Mouse (Mus musculus): ENCODE measurements around the gene Ppcs. TPM values are rescaled to one million over a fixed set of nuclear protein-coding genes. Genes with fewer than 3 reads are reported as not detected.

Gene Ppcs
- polyA plus RNA-seq (2012): 0.11 and 0.17 TPM in 2 replicates

DNA sequence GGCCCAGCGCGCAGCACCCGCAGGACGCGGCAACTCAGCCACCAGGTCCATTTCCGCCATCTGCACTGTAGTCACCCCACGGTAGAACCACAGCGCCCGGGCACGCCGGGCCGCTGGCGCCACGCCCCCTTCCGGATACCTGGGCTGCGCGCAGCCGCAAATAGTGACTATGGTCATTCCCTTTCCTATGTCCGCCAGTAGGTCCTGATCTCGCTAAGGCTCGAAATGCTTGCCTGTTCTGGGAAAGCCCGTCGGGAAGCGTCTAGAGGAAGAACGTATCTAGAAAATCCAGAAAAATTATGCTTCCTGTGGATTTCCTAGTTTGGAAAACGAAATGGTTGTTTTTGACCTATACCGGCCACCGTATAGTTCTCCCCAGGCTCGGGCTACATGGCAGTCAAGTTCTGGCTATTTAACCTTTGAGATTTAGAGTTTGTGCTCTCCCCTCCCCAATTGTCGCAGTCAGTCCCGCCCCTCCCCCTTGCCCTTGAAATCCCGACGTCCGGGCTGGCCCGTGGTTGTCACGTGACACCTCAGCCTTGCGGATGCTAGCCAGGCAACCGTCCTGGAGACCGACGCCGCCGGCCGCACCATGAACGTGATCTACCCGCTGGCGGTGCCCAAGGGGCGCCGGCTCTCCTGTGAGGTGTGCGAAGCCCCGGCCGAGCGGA, at the start of gene Ppcs, which contains the start of gene Zmynd12:
Gene Ppcs, minus strand, starts transcription at position 127 of the 671 bp plus-strand sequence.
Gene Zmynd12, plus strand, starts transcription at position 521 of the 671 bp plus-strand sequence.
- Histone ChIP-seq H3K4me3 (replicated peaks) (peak within 1 kb of the TSS; percentile 68), H3K9me3 (ENCODE audit: control insufficient read depth, low read length) (no peaks in the 10 kb centered on the region), H3K27me3 (ENCODE audit: control insufficient read depth) (no peaks in the 10 kb centered on the region), H3K4me1 (ENCODE audit: control insufficient read depth) (peaks cover 69% of the 10 kb centered on the region), H3K36me3 (ENCODE audit: control insufficient read depth) (no peaks in the 10 kb centered on the region)
- TF ChIP-seq TAL1 (IDR thresholded peaks at IDR 0.05; ENCODE audit: low read length): no peak
- no peak for TF ChIP-seq GATA1 (IDR thresholded peaks at IDR 0.05; ENCODE audit: low read length)

DNA sequence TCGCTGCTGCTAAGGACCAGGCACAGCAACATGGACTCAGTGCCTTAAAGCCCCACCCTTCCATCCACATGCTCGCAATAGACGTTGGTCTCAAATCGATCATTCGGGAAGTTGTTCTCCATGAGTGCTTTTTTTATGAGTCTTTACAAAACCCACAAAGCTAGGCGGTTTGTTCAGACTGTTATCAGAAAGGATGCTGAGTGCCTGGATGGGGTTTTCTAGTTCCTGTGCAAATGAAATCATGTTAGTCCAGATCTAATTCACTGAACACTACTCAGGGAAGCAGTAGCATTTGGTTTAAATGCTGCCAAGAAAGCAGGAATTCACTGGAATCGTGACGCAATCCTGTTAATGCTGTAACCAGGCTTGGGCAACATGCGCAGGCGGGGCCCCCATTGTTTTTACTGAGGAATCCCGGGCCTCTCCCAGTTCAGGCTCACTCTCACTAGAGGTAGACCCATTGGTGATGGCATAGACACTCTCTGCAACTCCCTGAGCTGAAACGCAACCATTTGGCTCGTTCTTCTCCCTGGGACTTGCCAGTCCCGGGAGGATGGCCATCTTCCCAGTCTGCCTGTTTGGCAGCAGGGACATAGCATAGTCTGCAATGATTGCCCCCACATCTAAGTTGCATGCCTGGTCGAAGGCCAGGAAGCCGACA, 45.6 kb upstream of the Ppcs start:
- Histone ChIP-seq H3K9me3 (ENCODE audit: control insufficient read depth, low read length) (no peaks in the 10 kb centered on the region), H3K4me1 (ENCODE audit: control insufficient read depth) (no peaks in the 10 kb centered on the region), H3K4me3 (replicated peaks) (no peak overlapping the region), H3K36me3 (ENCODE audit: control insufficient read depth) (no peaks in the 10 kb centered on the region), H3K27me3 (ENCODE audit: control insufficient read depth) (no peaks in the 10 kb centered on the region)
- TF ChIP-seq TAL1 (IDR thresholded peaks at IDR 0.05; ENCODE audit: low read length) (no peak), GATA1 (IDR thresholded peaks at IDR 0.05; ENCODE audit: low read length) (no peak)

DNA sequence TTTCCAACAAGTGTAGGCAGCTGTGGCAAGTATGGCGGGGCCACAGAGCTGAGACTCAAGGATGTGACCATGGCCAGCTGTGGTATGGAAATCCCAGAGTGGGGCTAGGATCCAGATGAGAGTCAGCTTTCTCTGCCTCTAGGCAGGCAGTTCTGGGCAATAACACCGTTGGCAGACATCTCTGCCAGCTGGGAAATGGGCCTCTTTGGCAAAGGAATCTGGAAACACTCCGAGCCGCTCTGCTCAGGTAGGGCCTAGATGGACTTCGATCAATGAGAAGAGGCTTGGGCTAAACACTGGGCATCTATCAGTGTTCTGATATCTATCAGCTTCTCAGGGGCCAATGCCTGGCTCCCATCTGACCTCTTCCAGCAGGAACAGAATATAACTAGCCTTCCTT, 43.6 kb upstream of the Ppcs start:
- Histone ChIP-seq H3K4me3 (replicated peaks) (no peak overlapping the region), H3K27me3 (ENCODE audit: control insufficient read depth) (no peaks in the 10 kb centered on the region; the same call in 1 of the 2 replicates), H3K9me3 (ENCODE audit: control insufficient read depth, low read length) (no peaks in the 10 kb centered on the region)

DNA sequence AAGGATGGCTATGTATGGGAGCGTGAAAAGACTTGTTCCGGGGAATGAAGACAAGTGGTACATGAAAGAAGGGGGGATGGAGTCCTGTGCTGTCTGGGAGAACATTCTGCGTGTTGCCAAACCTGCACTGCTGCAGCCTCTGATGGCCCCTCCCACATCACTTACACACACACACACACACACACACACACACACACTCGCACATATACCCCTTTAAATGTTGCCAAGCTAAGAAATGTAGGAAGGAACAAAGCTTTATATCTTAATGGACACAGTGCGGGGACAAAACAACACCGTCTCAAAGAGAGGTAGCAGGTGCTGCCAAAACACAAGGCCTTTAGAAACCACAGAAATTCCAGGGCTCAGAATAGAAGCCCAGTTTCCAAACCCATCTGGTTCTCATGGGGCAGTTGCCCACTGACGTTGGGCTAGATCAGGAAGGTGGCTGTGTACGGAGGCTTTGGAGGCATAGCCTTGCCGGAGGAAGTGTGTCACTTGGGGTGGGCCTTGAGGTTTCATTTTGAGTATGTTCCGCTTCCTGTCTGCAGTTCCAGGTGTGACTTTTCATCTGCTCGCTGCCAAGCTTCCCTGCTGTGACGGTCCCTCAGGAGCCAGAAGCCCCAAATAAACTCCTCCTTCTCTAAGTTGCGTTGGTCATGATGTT, 41.7 kb upstream of the Ppcs start:
- Histone ChIP-seq H3K9me3 (ENCODE audit: control insufficient read depth, low read length) (no peaks in the 10 kb centered on the region), H3K27me3 (ENCODE audit: control insufficient read depth) (no peaks in the 10 kb centered on the region; the same call in 1 of the 2 replicates), H3K4me1 (ENCODE audit: control insufficient read depth) (no peaks in the 10 kb centered on the region), H3K4me3 (replicated peaks) (no peak overlapping the region), H3K36me3 (ENCODE audit: control insufficient read depth) (no peaks in the 10 kb centered on the region)
- TF ChIP-seq TAL1 (IDR thresholded peaks at IDR 0.05; ENCODE audit: low read length) (no peak), GATA1 (IDR thresholded peaks at IDR 0.05; ENCODE audit: low read length) (no peak)

More for the DNA sequence above, 43.6 kb upstream of the Ppcs start:
- no peaks in the 10 kb centered on the region for H3K4me1 ChIP-seq (ENCODE audit: control insufficient read depth)
- H3K36me3 ChIP-seq (ENCODE audit: control insufficient read depth): no peaks in the 10 kb centered on the region
- no peak for TF ChIP-seq TAL1 (IDR thresholded peaks at IDR 0.05; ENCODE audit: low read length)

DNA sequence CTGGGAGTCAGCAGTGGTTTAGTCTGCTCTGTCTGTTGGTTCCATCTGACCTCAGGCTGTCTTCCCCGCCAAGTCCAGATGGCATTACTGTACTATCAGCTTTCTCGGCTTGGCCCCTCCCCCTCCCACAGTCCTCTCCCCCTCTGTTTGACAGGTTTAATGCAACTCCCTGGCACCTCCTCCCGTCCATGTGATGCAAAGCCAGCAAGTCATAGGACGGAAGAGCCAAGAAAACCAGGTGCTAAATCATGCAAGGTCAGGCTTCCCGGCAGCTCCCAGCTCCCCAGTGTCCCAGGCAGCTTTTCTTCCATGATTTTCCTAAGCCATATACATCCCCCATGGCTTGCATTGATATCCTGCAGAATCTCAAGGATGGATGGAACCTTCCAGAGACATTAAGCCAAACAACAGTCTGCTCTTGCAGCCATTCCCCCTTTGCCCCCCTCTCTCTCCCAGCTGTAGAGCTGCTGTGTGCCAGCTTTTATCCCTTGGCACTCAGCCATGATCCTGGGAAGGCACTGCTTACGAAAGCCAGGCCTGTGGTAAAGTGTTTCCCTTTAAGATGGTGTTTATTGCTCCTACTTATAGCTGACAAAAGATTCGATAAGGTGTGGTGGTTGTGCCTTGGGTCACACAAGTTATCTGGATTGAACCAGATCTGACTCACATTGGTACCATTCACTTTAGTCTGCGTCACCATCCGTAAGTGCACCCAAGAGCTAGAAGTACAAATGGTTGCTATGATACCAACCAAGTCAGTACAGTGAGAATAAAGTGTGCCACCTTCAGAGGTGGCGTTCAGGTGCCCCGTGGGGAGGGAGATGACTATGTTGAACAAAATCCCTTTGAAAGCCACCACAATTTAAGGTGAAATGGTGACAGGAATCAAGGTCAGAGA, 40.9 kb upstream of the Ppcs start:
- Histone ChIP-seq H3K4me3 (replicated peaks) (no peak overlapping the region), H3K4me1 (ENCODE audit: control insufficient read depth) (no peaks in the 10 kb centered on the region), H3K27me3 (ENCODE audit: control insufficient read depth) (no peaks in the 10 kb centered on the region; the same call in 1 of the 2 replicates), H3K36me3 (ENCODE audit: control insufficient read depth) (no peaks in the 10 kb centered on the region), H3K9me3 (ENCODE audit: control insufficient read depth, low read length) (no peaks in the 10 kb centered on the region)
- TF ChIP-seq GATA1 (IDR thresholded peaks at IDR 0.05; ENCODE audit: low read length) (no peak), TAL1 (IDR thresholded peaks at IDR 0.05; ENCODE audit: low read length) (no peak)

DNA sequence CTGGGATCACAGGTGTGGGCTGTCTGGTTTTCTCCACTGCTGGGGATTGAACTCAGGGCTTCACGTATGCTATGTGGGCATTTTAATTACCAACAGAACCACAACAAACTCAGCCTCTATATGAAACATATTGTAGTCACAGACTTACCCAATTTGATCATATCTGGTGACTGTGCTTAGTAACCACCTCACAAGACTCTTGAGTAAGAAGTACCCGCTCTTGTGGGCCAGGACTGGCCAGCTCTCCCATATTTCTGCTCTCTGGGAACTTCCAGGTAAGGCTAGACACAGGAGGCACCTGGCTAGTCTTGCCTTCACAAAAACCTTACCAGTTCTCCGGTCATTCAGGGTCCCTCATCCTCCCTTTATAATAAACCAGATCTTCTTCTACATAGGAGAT, 40.2 kb upstream of the Ppcs start:
- no peaks in the 10 kb centered on the region for H3K9me3 ChIP-seq (ENCODE audit: control insufficient read depth, low read length)
- no peaks in the 10 kb centered on the region for H3K36me3 ChIP-seq (ENCODE audit: control insufficient read depth)
- H3K27me3 ChIP-seq (ENCODE audit: control insufficient read depth): no peaks in the 10 kb centered on the region; the same call in 1 of the 2 replicates
- H3K4me3 ChIP-seq (replicated peaks): no peak overlapping the region
- no peaks in the 10 kb centered on the region for H3K4me1 ChIP-seq (ENCODE audit: control insufficient read depth)
- TF ChIP-seq GATA1 (IDR thresholded peaks at IDR 0.05; ENCODE audit: low read length) (no peak), TAL1 (IDR thresholded peaks at IDR 0.05; ENCODE audit: low read length) (no peak)

DNA sequence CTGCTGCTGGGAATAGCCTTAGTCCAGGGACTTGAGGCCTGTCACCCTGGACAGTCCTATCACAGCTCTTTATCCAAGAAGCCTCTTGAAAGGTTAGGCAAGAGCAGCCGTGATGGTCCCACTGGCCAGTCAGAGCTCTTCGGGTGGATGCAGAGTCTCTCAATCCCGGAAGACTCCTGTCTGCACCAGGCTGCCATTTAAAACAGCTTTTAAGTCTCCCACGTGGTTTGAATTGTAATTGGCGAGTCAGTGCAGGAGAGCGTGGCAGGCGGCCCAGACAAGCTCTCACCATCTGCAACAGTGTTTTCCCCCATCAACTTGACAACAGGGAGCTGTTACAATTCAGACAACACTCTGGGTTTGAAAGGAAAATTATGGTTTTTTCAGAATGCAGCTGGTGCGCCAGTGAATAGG, 38.5 kb upstream of the Ppcs start:
- TF ChIP-seq TAL1 (IDR thresholded peaks at IDR 0.05; ENCODE audit: low read length): no peak
- TF ChIP-seq GATA1 (IDR thresholded peaks at IDR 0.05; ENCODE audit: low read length): no peak
- Histone ChIP-seq H3K4me3 (replicated peaks) (no peak overlapping the region), H3K9me3 (ENCODE audit: control insufficient read depth, low read length) (no peaks in the 10 kb centered on the region), H3K27me3 (ENCODE audit: control insufficient read depth) (no peaks in the 10 kb centered on the region; the same call in 1 of the 2 replicates), H3K4me1 (ENCODE audit: control insufficient read depth) (no peaks in the 10 kb centered on the region), H3K36me3 (ENCODE audit: control insufficient read depth) (no peaks in the 10 kb centered on the region)

DNA sequence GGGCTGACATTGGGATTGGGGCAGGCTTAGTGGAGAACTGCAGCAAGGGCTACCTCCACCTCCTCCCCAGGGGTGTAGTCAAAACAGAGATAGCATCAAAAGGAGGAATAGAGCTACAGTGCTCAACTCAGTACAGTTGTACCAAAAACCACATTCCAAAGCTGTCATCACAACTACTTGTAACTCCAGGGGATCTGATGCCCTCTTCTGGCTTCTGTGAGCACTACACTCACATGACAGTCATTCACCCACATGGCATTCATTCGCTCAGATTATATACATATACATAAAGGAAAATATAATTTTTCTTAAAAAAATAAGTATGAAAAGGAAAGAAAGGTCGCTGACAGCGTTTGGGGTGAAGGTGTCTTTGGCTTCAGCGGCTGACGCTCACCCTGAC, 38.1 kb upstream of the Ppcs start:
- H3K27me3 ChIP-seq (ENCODE audit: control insufficient read depth): no peaks in the 10 kb centered on the region; the same call in 1 of the 2 replicates
- H3K4me1 ChIP-seq (ENCODE audit: control insufficient read depth): no peaks in the 10 kb centered on the region
- no peaks in the 10 kb centered on the region for H3K9me3 ChIP-seq (ENCODE audit: control insufficient read depth, low read length)
- TF ChIP-seq GATA1 (IDR thresholded peaks at IDR 0.05; ENCODE audit: low read length): no peak
- TF ChIP-seq TAL1 (IDR thresholded peaks at IDR 0.05; ENCODE audit: low read length): no peak
- no peaks in the 10 kb centered on the region for H3K36me3 ChIP-seq (ENCODE audit: control insufficient read depth)
- no peak overlapping the region for H3K4me3 ChIP-seq (replicated peaks)
